Mouse (Mus musculus): ENCODE measurements at regions not wholly inside any gene's neighbourhood (a gene's known extent, or its start where the extent isn't known, plus 50 kb on each side); places are given as distances from the start of the nearest gene placed in this dataset.

GRCm38 (mm10) chr12:68680668-68681067, 478.3 kb downstream of the Rps29 start:
- TF ChIP-seq POLR2A (IDR thresholded peaks at IDR 0.05; ENCODE audit: low read depth, low read length) (no peak), CTCF (conservative IDR thresholded peaks at IDR 0.05; ENCODE audit: insufficient read depth, insufficient read length, low read depth, low read length) (no peak)

Data from kidney, adult 2 months (tissue).